23 mouse cellular contexts compared by ENCODE assay signal in the genomic region with DNA sequence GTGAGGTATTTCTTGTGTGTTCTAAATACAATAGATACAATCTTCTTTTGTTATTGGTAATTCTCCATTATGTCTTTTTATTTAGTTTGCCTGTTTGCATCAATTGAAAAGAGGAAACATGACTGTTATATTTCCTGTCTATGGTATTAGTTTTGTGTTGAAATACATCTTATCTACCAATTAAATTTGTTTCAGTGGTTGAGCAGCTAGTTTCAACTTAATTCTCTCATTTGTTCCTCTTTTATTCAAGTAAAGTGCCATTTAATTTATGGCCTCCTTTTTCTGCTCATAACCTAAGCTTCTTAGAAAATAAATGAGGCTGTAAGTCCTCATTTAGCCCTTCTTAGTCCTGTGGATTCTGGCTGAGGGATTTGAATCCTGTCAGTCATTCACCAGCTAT.
A peak's percentile ranks its signal among the peaks of the same experiment; 100 is the strongest.
DNase-seq lines count a peak whose midpoint lies in the region; ATAC-seq and TF ChIP-seq lines count a peak whose summit lies in the region.
"Had no signal": no experiment of that assay in that cellular context is flagged by ENCODE, and none has a peak within 500 bp of the region (broad histone marks: within the 10 kb centered on the region; RNA-seq: fewer than 3 reads in every experiment).

No protein-coding gene starts in this region.

- no peak overlapping the region for H3K27ac ChIP-seq in left cerebral cortex, adult 2 months
- H3K27ac ChIP-seq: embryonic facial prominence, embryonic 13.5 days; embryonic facial prominence, embryonic 15.5 days; forebrain, embryonic 13.5 days; forebrain, embryonic 15.5 days had no signal

- intact Hi-C loops in left cerebral cortex, adult 2 months (cut with DNase I) = no loop called here

- TF ChIP-seq CTCF in left cerebral cortex, adult 2 months (IDR thresholded peaks at IDR 0.05) = no peak

- H3K4me3 ChIP-seq in left cerebral cortex, adult 2 months = no peak overlapping the region
- H3K4me3 ChIP-seq: embryonic facial prominence, embryonic 13.5 days; embryonic facial prominence, embryonic 15.5 days; erythroblast, embryonic 14.5 days; forebrain, embryonic 13.5 days; forebrain, embryonic 15.5 days had no signal

- no peak for DNase-seq in left cerebral cortex, adult 2 months (ENCODE audit: extremely low spot score in 1 of 2, low spot score in 2 of 2)
- DNase-seq: adrenal gland, adult 8-10 months; adrenal gland, postnatal 14 days; adrenal gland, postnatal 36 days; cerebellum, adult 11-12 months; cerebellum, adult 2 months; cerebellum, adult 9-10 months; cerebellum, postnatal 10 days; cerebellum, postnatal 25 days; embryo, embryonic 11 days; forebrain, postnatal 0 days had no signal

- peak; percentile 89 for ATAC-seq in common myeloid progenitor, adult 5-6 weeks (replicated peaks; ENCODE audit: low read depth, poor library complexity, severe bottlenecking)
- ATAC-seq in hematopoietic stem cell, adult 5-6 weeks (replicated peaks in 1 of 2; ENCODE audit: insufficient read depth in 1 of 2, low FRiP score in 2 of 2, low TSS enrichment in 1 of 2, low read depth in 1 of 2, poor library complexity in 2 of 2, severe bottlenecking in 2 of 2) = peak; percentile 62 to 75
- peak; percentile 95 for ATAC-seq in megakaryocyte progenitor cell, adult 5-6 weeks (replicated peaks; ENCODE audit: poor library complexity)
- no peak for ATAC-seq in monocyte, adult 5-6 weeks (replicated peaks; ENCODE audit: insufficient number of reproducible peaks, low FRiP score, low TSS enrichment, poor library complexity, severe bottlenecking)
- ATAC-seq in erythroid progenitor cell, adult 5-6 weeks (replicated peaks; ENCODE audit: low FRiP score, poor library complexity, severe bottlenecking) = no peak
- ATAC-seq: activated CD4-positive, CD25-positive, alpha-beta regulatory T cell, adult 4 months; forebrain, embryonic 13.5 days; forebrain, embryonic 15.5 days; forebrain, postnatal 0 days; Patski had no signal

Comparison
In these comparisons a context has a peak if more than half of its experiments do, and no peak if none do; other contexts are left out.
1. ATAC-seq: peak in common myeloid progenitor, adult 5-6 weeks (single experiment), hematopoietic stem cell, adult 5-6 weeks (2 of 2) and megakaryocyte progenitor cell, adult 5-6 weeks (single experiment); none in monocyte, adult 5-6 weeks (single experiment) and erythroid progenitor cell, adult 5-6 weeks (single experiment).